Mouse (Mus musculus): ENCODE results near the gene Gdap1l1. TPM values are rescaled to one million over a fixed set of nuclear protein-coding genes. Genes with fewer than 3 reads are reported as not detected.

Gene Gdap1l1
- polyA plus RNA-seq, 1 experiment from 2014 or later = 0.59 TPM

DNA sequence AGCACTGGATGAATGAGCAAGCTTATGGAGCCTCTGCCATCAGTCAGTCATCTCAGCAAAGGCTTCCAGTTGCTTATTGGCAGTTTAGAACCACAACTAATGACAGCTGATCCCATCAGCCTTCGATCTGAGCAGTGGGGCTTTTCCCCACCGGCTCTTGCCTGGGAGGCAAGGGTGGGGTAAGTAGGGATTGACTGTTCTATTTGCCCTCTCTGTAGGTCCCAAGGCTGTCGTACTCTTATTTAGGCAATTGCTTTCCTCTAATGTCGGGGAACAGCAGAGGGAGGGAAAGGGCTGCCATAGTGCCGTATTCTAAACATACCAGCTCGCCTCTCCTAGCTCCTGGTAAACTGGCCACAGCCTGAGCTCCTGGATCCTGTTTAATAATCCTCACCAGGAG is 13.7 kb upstream of the Gdap1l1 start, which contains the start of gene Oser1:
Gene Oser1, minus strand, starts transcription at position 101 of the 400 bp plus-strand sequence.
- H3K9me3 ChIP-seq = no peaks in the 10 kb centered on the region
- H3K27ac ChIP-seq = no peak within 1 kb of the TSS
- H3K4me3 ChIP-seq (replicated peaks) = no peak within 1 kb of the TSS
- WGBS = 81% methylated on average over 6 of the region's 6 CpGs
- ATAC-seq (ENCODE audit: insufficient number of reproducible peaks, insufficient read depth, low FRiP score, low TSS enrichment, low read depth) = no peak
- peaks cover 6% of the 10 kb centered on the region for H3K4me1 ChIP-seq (replicated peaks)
- no peaks in the 10 kb centered on the region for H3K27me3 ChIP-seq
- H3K4me2 ChIP-seq = no peak within 1 kb of the TSS
- H3K9ac ChIP-seq (replicated peaks) = no peak within 1 kb of the TSS
- H3K36me3 ChIP-seq = 0 out of 2 replicates have a peak, but pooled peaks cover 7% of the 10 kb centered on the region

- no peak for ATAC-seq (ENCODE audit: insufficient number of reproducible peaks, insufficient read depth, low FRiP score, low TSS enrichment, low read depth)
- no peak overlapping the region for H3K4me3 ChIP-seq (replicated peaks)
- WGBS = 38% methylated on average over 4 of the region's 4 CpGs
- no peaks in the 10 kb centered on the region for H3K27me3 ChIP-seq
- H3K9me3 ChIP-seq = no peaks in the 10 kb centered on the region
- no peak overlapping the region for H3K9ac ChIP-seq (replicated peaks)
- no peak overlapping the region for H3K4me2 ChIP-seq
- no peaks in the 10 kb centered on the region for H3K4me1 ChIP-seq (replicated peaks)
- H3K36me3 ChIP-seq = no peaks in the 10 kb centered on the region
- H3K27ac ChIP-seq = no peak overlapping the region
These were observed 9.8 kb upstream of the Gdap1l1 start for GRCm38 (mm10) chr2:163428346-163429011.

DNA sequence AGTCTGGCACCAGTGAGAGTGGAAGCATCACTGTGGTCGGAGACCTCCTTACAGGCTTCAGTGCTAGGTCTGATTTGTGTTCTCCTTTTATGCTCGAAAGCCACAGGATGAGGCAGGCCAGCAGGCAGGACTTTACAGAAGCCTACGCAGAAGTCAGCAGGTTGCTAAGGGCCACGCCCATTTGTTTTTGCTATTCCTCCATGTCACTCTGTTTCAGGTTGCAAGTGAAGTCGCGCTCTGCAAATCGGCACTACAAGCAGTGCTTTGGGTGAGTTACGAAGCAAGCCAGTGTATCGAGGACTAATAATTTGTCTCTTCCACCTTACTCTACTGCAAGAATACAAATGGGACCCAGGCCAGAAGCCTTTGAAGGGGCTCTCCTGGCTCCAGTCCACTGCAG is 7.0 kb upstream of the Gdap1l1 start:
- 79% methylated on average over 9 of the region's 9 CpGs for WGBS

GRCm38 (mm10) chr2:163433971-163434370 is 4.3 kb upstream of the Gdap1l1 start:
- Histone ChIP-seq H3K4me2 (no peak overlapping the region), H3K9ac (replicated peaks) (no peak overlapping the region), H3K9me3 (no peaks in the 10 kb centered on the region), H3K27me3 (peaks cover 21% of the 10 kb centered on the region), H3K4me1 (replicated peaks) (peaks cover 7% of the 10 kb centered on the region; the same call in 1 of the 2 replicates), H3K27ac (no peak overlapping the region), H3K36me3 (no peaks in the 10 kb centered on the region), H3K4me3 (replicated peaks) (no peak overlapping the region)
- WGBS = 15% methylated on average over 4 of the region's 4 CpGs
- ATAC-seq (ENCODE audit: insufficient number of reproducible peaks, insufficient read depth, low FRiP score, low TSS enrichment, low read depth) = no peak

More for the DNA sequence above, 7.0 kb upstream of the Gdap1l1 start:
- Histone ChIP-seq H3K27ac (no peak overlapping the region), H3K4me3 (replicated peaks) (no peak overlapping the region), H3K9me3 (no peaks in the 10 kb centered on the region), H3K4me2 (no peak overlapping the region), H3K27me3 (no peaks in the 10 kb centered on the region), H3K4me1 (replicated peaks) (no peaks in the 10 kb centered on the region), H3K36me3 (no peaks in the 10 kb centered on the region), H3K9ac (replicated peaks) (no peak overlapping the region)
- no peak for ATAC-seq (ENCODE audit: insufficient number of reproducible peaks, insufficient read depth, low FRiP score, low TSS enrichment, low read depth)

GRCm38 (mm10) chr2:163437800-163438199 is 476 bp upstream of the Gdap1l1 start:
- 43% methylated on average over 4 of the region's 4 CpGs for WGBS
- Histone ChIP-seq H3K4me3 (replicated peaks) (no peak overlapping the region), H3K4me1 (replicated peaks) (peaks cover 7% of the 10 kb centered on the region; the same call in 1 of the 2 replicates), H3K36me3 (no peaks in the 10 kb centered on the region), H3K27me3 (peaks cover 40% of the 10 kb centered on the region), H3K9me3 (no peaks in the 10 kb centered on the region), H3K27ac (no peak overlapping the region), H3K4me2 (no peak overlapping the region), H3K9ac (replicated peaks) (no peak overlapping the region)
- ATAC-seq (ENCODE audit: insufficient number of reproducible peaks, insufficient read depth, low FRiP score, low TSS enrichment, low read depth) = no peak

- Histone ChIP-seq H3K27ac (no peak overlapping the region), H3K4me3 (replicated peaks) (peak overlapping the region; percentile 26), H3K27me3 (peaks cover 40% of the 10 kb centered on the region), H3K4me2 (peak overlapping the region; percentile 48), H3K4me1 (replicated peaks) (peaks cover 7% of the 10 kb centered on the region; the same call in 1 of the 2 replicates), H3K9ac (replicated peaks) (no peak overlapping the region), H3K36me3 (no peaks in the 10 kb centered on the region), H3K9me3 (no peaks in the 10 kb centered on the region)
- 0 out of 2 replicates have a peak, but pooled peaks have one; percentile 52 for ATAC-seq (ENCODE audit: insufficient number of reproducible peaks, insufficient read depth, low FRiP score, low TSS enrichment, low read depth)
- 2% methylated on average over 30 of the region's 30 CpGs for WGBS
These were observed 559 bp downstream of the Gdap1l1 start for GRCm38 (mm10) chr2:163438619-163439451.

DNA sequence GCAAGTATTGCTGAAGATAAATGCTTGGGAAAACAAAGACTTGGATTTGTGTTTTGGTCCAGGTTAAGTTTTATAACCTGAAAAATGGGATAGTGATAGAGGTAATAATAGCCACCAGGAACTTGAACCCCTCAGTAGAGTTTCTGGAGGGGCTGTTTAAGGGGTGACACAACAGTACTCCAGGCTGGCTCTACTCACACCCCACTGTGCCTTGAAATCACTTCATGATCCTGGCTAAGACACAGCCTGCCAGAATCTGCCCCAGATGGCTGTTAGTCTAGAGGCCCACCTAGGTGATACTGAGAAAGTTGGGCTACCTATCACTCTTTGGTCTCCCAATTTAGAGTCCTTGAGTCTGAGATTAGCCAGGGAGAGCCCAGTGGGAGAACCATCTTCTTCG is 1.2 kb downstream of the Gdap1l1 start:
- peaks cover 40% of the 10 kb centered on the region for H3K27me3 ChIP-seq
- H3K4me2 ChIP-seq = no peak overlapping the region
- H3K4me3 ChIP-seq (replicated peaks) = no peak overlapping the region
- 62% methylated on average over 1 of the region's 1 CpGs for WGBS
- H3K36me3 ChIP-seq = no peaks in the 10 kb centered on the region
- peaks cover 7% of the 10 kb centered on the region; the same call in 1 of the 2 replicates for H3K4me1 ChIP-seq (replicated peaks)
- H3K27ac ChIP-seq = no peak overlapping the region
- H3K9me3 ChIP-seq = no peaks in the 10 kb centered on the region
- no peak overlapping the region for H3K9ac ChIP-seq (replicated peaks)
- no peak for ATAC-seq (ENCODE audit: insufficient number of reproducible peaks, insufficient read depth, low FRiP score, low TSS enrichment, low read depth)

DNA sequence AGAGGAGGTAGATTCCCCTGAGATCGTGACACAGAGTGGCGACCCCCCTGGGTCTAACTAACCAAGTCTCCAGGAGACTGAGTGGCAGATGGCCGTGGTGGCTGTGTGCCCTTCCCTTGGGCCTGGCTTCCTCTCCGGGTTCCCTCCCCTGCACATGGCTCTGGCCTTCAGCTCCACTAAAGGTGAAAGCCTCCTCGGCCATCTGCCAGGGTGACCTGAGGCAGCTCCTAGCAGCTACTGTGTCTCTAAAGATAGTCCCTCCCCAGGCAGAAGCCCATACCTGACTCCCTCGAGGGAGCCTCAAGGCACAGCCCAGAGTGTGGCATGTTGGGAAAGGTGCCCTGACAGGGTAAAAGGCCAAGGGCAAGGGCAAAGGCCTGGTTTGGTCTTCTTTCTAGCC is 5.3 kb downstream of the Gdap1l1 start:
- Histone ChIP-seq H3K4me2 (no peak overlapping the region), H3K4me1 (replicated peaks) (peaks cover 2% of the 10 kb centered on the region; the same call in 1 of the 2 replicates), H3K9ac (replicated peaks) (no peak overlapping the region), H3K36me3 (no peaks in the 10 kb centered on the region), H3K27me3 (peaks cover 24% of the 10 kb centered on the region), H3K27ac (no peak overlapping the region), H3K4me3 (replicated peaks) (no peak overlapping the region), H3K9me3 (no peaks in the 10 kb centered on the region)
- ATAC-seq (ENCODE audit: insufficient number of reproducible peaks, insufficient read depth, low FRiP score, low TSS enrichment, low read depth) = no peak
- WGBS = 69% methylated on average over 6 of the region's 6 CpGs

DNA sequence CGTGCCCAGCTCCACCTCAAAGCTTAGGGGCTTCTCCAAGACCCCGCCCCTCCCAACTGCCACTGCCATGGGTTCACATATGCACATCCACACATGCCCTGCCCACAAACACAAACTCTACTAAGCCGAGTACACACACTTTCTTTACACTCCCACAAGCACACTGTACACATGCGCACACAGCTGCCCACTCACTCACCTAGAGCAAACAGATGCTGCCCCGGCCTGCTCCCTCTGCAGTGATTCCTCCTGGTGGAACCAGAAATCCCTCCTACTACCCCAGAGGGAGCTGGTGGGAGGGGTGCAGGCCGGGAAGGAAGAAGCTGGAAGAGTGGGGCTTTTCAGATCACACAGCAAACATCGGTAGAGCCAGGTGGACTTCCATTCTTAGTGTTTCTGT is 5.7 kb downstream of the Gdap1l1 start:
- no peak overlapping the region for H3K9ac ChIP-seq (replicated peaks)
- 61% methylated on average over 7 of the region's 7 CpGs for WGBS

DNA sequence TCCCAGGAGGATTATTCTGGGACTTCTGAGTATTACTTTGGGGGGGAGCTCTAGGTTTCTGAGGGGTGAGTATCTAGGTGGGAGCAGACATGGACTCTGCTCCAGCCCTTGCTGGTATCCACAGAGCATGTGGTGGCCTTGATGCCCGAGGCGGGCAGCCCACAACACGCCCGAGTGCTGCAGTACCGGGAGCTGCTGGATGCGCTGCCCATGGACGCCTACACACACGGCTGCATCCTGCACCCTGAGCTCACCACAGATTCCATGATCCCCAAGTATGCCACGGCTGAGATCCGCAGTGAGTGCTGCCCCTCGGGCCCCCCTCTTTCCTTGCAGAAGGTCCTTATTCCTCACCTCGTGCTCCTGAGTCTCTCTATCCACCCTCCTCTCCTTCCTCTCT is 9.1 kb downstream of the Gdap1l1 start:
- H3K4me2 ChIP-seq = no peak overlapping the region
- WGBS = 75% methylated on average over 12 of the region's 12 CpGs
- H3K4me3 ChIP-seq (replicated peaks) = no peak overlapping the region
- no peaks in the 10 kb centered on the region; the same call in 1 of the 2 replicates for H3K27me3 ChIP-seq
- H3K4me1 ChIP-seq (replicated peaks) = no peaks in the 10 kb centered on the region
- no peaks in the 10 kb centered on the region for H3K9me3 ChIP-seq
- H3K27ac ChIP-seq = no peak overlapping the region
- no peak for ATAC-seq (ENCODE audit: insufficient number of reproducible peaks, insufficient read depth, low FRiP score, low TSS enrichment, low read depth)
- no peak overlapping the region for H3K9ac ChIP-seq (replicated peaks)
- H3K36me3 ChIP-seq = no peaks in the 10 kb centered on the region

More for the DNA sequence above, 5.7 kb downstream of the Gdap1l1 start:
- peaks cover 19% of the 10 kb centered on the region for H3K27me3 ChIP-seq
- no peak overlapping the region for H3K4me2 ChIP-seq
- ATAC-seq (ENCODE audit: insufficient number of reproducible peaks, insufficient read depth, low FRiP score, low TSS enrichment, low read depth) = no peak
- no peak overlapping the region for H3K27ac ChIP-seq
- no peaks in the 10 kb centered on the region for H3K36me3 ChIP-seq
- no peaks in the 10 kb centered on the region for H3K4me1 ChIP-seq (replicated peaks)
- H3K9me3 ChIP-seq = no peaks in the 10 kb centered on the region
- H3K4me3 ChIP-seq (replicated peaks) = no peak overlapping the region

DNA sequence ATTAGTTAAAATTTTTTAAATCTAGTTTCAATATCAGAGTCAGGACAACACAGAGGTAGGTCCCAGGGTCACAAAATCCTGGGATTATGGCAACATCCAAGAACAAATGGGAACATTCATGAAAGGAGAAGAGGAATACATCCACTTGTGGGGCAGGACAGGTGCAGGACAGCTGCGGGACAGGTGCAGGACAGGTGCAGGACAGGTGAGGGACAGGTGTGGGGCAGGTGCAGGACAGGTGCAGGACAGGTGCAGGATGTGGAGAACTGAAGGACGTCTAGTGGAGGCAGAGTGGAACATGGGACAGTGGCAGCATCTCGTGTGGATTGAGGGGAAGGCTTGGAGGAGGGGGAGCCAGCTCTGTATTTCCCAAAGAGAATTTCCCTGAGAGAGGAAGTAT is 11.0 kb downstream of the Gdap1l1 start:
- Histone ChIP-seq H3K27ac (no peak overlapping the region), H3K9me3 (no peaks in the 10 kb centered on the region), H3K9ac (replicated peaks) (no peak overlapping the region), H3K27me3 (no peaks in the 10 kb centered on the region), H3K36me3 (no peaks in the 10 kb centered on the region), H3K4me3 (replicated peaks) (no peak overlapping the region), H3K4me1 (replicated peaks) (no peaks in the 10 kb centered on the region), H3K4me2 (no peak overlapping the region)
- ATAC-seq (ENCODE audit: insufficient number of reproducible peaks, insufficient read depth, low FRiP score, low TSS enrichment, low read depth) = no peak
- WGBS = 79% methylated on average over 3 of the region's 3 CpGs

All from limb, embryonic 12.5 days (tissue).